Mouse (Mus musculus) MEL (cell line): Measurements from ENCODE around the gene Dtx3. TPM values are rescaled to one million over a fixed set of nuclear protein-coding genes. Genes with fewer than 3 reads are reported as not detected.
"Not testable (repeated sequence)": the region's sequence is repeated elsewhere in the genome, so short reads cannot be mapped to it uniquely, and the experiment has no call there.

ENCODE experiments used
- DNase-seq: peaks from one replicate; pipeline ENCODE4 v3.0.0; 2011; ENCODE audit warnings: low read depth, low spot score
- H3K27ac ChIP-seq: 2 replicates; pipeline ENCODE4 v1.5.1; 2012; ENCODE audit warnings: low read depth, mild to moderate bottlenecking, control low read depth, low read length, moderate library complexity; ENCODE audit not compliant: control insufficient read depth
- H3K27me3 ChIP-seq, 2 experiments: fragments of 150-350 bp in 1 of 2; sonication (generic) in 1 of 2; 2 replicates each; pipeline ENCODE4 v1.6.1; 2012; ENCODE audit warnings: low read length in 2 of 2, mild to moderate bottlenecking in 2 of 2, improper control_type of control experiment in 1 of 2, moderate library complexity in 1 of 2; ENCODE audit not compliant: insufficient read depth in 2 of 2, control insufficient read depth in 1 of 2
- H3K36me3 ChIP-seq, 2 experiments: 2 replicates each; pipeline ENCODE4 v1.6.1; 2012 to 2014; ENCODE audit warnings: low read length in 2 of 2, improper control_type of control experiment in 1 of 2, inconsistent platforms in 1 of 2, mild to moderate bottlenecking in 1 of 2; ENCODE audit not compliant: insufficient read depth in 2 of 2, control insufficient read depth in 1 of 2
- H3K4me1 ChIP-seq, 2 experiments: fragments of 150-350 bp in 1 of 2; sonication (generic) in 1 of 2; 2 replicates each; pipeline ENCODE4 v1.6.1; 2012; ENCODE audit warnings: low read length in 2 of 2, improper control_type of control experiment in 1 of 2, mild to moderate bottlenecking in 1 of 2; ENCODE audit not compliant: insufficient read depth in 2 of 2, control insufficient read depth in 1 of 2
- H3K4me3 ChIP-seq, 2 experiments: fragments of 150-350 bp in 1 of 2; sonication (generic) in 1 of 2; 2 replicates each; pipeline ENCODE4 v1.5.1; 2012; ENCODE audit warnings: low read depth in 2 of 2, low read length in 2 of 2, mild to moderate bottlenecking in 2 of 2, moderate library complexity in 2 of 2, control low read depth in 1 of 2, improper control_type of control experiment in 1 of 2; ENCODE audit not compliant: control insufficient read depth in 1 of 2, insufficient read depth in 1 of 2
- H3K79me2 ChIP-seq: 2 replicates; pipeline ENCODE4 v1.6.1; 2012; ENCODE audit warnings: mild to moderate bottlenecking, low read length, moderate library complexity; ENCODE audit not compliant: control insufficient read depth, poor library complexity, insufficient read depth
- H3K9ac ChIP-seq: 2 replicates; pipeline ENCODE4 v1.6.1; 2012; ENCODE audit warnings: low read depth, mild to moderate bottlenecking, control low read depth, low read length, moderate library complexity; ENCODE audit not compliant: control insufficient read depth, poor library complexity, severe bottlenecking
- H3K9me3 ChIP-seq: fragments of 150-350 bp; sonication (generic); replicated peaks from 2 replicates; pipeline ENCODE4 v1.6.1; 2012; ENCODE audit warnings: mild to moderate bottlenecking, low read length, improper control_type of control experiment, moderate library complexity; ENCODE audit not compliant: insufficient read depth
- BHLHE40 ChIP-seq: IDR thresholded peaks from 2 replicates; pipeline ENCODE4 v1.6.1; 2012; ENCODE audit warnings: low read depth, mild to moderate bottlenecking, inconsistent platforms, low read length, improper control_type of control experiment, borderline replicate concordance
- CHD2 ChIP-seq: IDR thresholded peaks from 2 replicates; pipeline ENCODE4 v1.6.1; 2011; ENCODE audit warnings: low read length, improper control_type of control experiment
- ELF1 ChIP-seq: IDR thresholded peaks from 2 replicates; pipeline ENCODE4 v1.6.1; 2014; ENCODE audit warnings: low read depth, mild to moderate bottlenecking, inconsistent platforms, low read length, improper control_type of control experiment, moderate library complexity
- EP300 ChIP-seq, 2 experiments: IDR thresholded peaks; 2 replicates each; pipeline ENCODE4 v1.6.1; 2011; ENCODE audit warnings: improper control_type of control experiment in 2 of 2, low read length in 2 of 2, low read depth in 1 of 2, mild to moderate bottlenecking in 1 of 2
- ETS1 ChIP-seq: IDR thresholded peaks from 2 replicates; pipeline ENCODE4 v1.6.1; 2012; ENCODE audit warnings: low read depth, mild to moderate bottlenecking, inconsistent platforms, low read length, improper control_type of control experiment, moderate library complexity
- GATA1 ChIP-seq: IDR thresholded peaks from 2 replicates; pipeline ENCODE4 v1.6.1; 2011; ENCODE audit warnings: low read depth, low read length, improper control_type of control experiment
- HCFC1 ChIP-seq: IDR thresholded peaks from 2 replicates; pipeline ENCODE4 v1.6.1; 2012; ENCODE audit warnings: low read depth, mild to moderate bottlenecking, inconsistent platforms, low read length, improper control_type of control experiment, moderate library complexity
- MAX ChIP-seq: IDR thresholded peaks from 2 replicates; pipeline ENCODE4 v1.6.1; 2011; ENCODE audit warnings: low read length, improper control_type of control experiment
- MXI1 ChIP-seq: IDR thresholded peaks from 2 replicates; pipeline ENCODE4 v1.6.1; 2011; ENCODE audit warnings: mild to moderate bottlenecking, low read depth, low read length, improper control_type of control experiment
- MYB ChIP-seq: IDR thresholded peaks from 2 replicates; pipeline ENCODE4 v1.6.1; 2011; ENCODE audit warnings: mild to moderate bottlenecking, low read depth, low read length, improper control_type of control experiment
- MYC ChIP-seq: IDR thresholded peaks from 2 replicates; pipeline ENCODE4 v1.6.1; 2011; ENCODE audit warnings: low read depth, mild to moderate bottlenecking, low read length, improper control_type of control experiment, moderate library complexity
- NELFE ChIP-seq: IDR thresholded peaks from 2 replicates; pipeline ENCODE4 v1.6.1; 2011; ENCODE audit warnings: low read depth, low read length, improper control_type of control experiment
- NRF1 ChIP-seq: IDR thresholded peaks from 2 replicates; pipeline ENCODE4 v1.6.1; 2014; ENCODE audit warnings: low read depth, mild to moderate bottlenecking, inconsistent platforms, low read length, improper control_type of control experiment, moderate library complexity; ENCODE audit not compliant: poor library complexity, insufficient read depth, severe bottlenecking
- POLR2A ChIP-seq, 2 experiments: IDR thresholded peaks; 2 replicates each; pipeline ENCODE4 v1.6.1; 2011 to 2012; ENCODE audit warnings: low read length in 2 of 2, mild to moderate bottlenecking in 2 of 2, control low read depth in 1 of 2, improper control_type of control experiment in 1 of 2, low read depth in 1 of 2, moderate library complexity in 1 of 2; ENCODE audit not compliant: control insufficient read depth in 1 of 2, insufficient read depth in 1 of 2, poor library complexity in 1 of 2
- POLR2AphosphoS2 ChIP-seq: IDR thresholded peaks from 2 replicates; pipeline ENCODE4 v1.6.1; 2011; ENCODE audit warnings: low read length, improper control_type of control experiment
- POLR2AphosphoS5 ChIP-seq: IDR thresholded peaks from 2 replicates; pipeline ENCODE4 v1.6.1; 2012; ENCODE audit warnings: low read depth, borderline replicate concordance, mild to moderate bottlenecking, inconsistent platforms, low read length, moderate library complexity, mixed read lengths
- RAD21 ChIP-seq: IDR thresholded peaks from 2 replicates; pipeline ENCODE4 v1.6.1; 2011; ENCODE audit warnings: mild to moderate bottlenecking, low read depth, low read length, improper control_type of control experiment
- SMC3 ChIP-seq: IDR thresholded peaks from 2 replicates; pipeline ENCODE4 v1.6.1; 2011; ENCODE audit warnings: low read depth, low read length, improper control_type of control experiment
- TAL1 ChIP-seq: IDR thresholded peaks from 2 replicates; pipeline ENCODE4 v1.6.1; 2012; ENCODE audit warnings: mild to moderate bottlenecking, inconsistent platforms, low read length, moderate library complexity, mixed read lengths
- TBP ChIP-seq: IDR thresholded peaks from 2 replicates; pipeline ENCODE4 v1.8.0; 2011; ENCODE audit warnings: low read depth, low read length, improper control_type of control experiment
- UBTF ChIP-seq: IDR thresholded peaks from 2 replicates; pipeline ENCODE4 v1.6.1; 2012; ENCODE audit warnings: low read depth, mild to moderate bottlenecking, inconsistent platforms, low read length, improper control_type of control experiment, moderate library complexity, borderline replicate concordance; ENCODE audit not compliant: insufficient read depth
- USF1 ChIP-seq: IDR thresholded peaks from 2 replicates; pipeline ENCODE4 v1.6.1; 2014; ENCODE audit warnings: low read depth, mild to moderate bottlenecking, inconsistent platforms, low read length, improper control_type of control experiment, moderate library complexity
- USF2 ChIP-seq, 2 experiments: IDR thresholded peaks; 2 replicates each; pipeline ENCODE4 v1.6.1; 2011 to 2012; ENCODE audit warnings: improper control_type of control experiment in 2 of 2, low read length in 2 of 2, borderline replicate concordance in 1 of 2, inconsistent platforms in 1 of 2, low read depth in 1 of 2, mild to moderate bottlenecking in 1 of 2; ENCODE audit not compliant: insufficient read depth in 1 of 2
- ZC3H11A ChIP-seq: IDR thresholded peaks from 2 replicates; pipeline ENCODE4 v1.6.1; 2012; ENCODE audit warnings: low read depth, mild to moderate bottlenecking, inconsistent platforms, low read length, improper control_type of control experiment
- ZKSCAN1 ChIP-seq: IDR thresholded peaks from 2 replicates; pipeline ENCODE4 v1.6.1; 2012; ENCODE audit warnings: low read depth, mild to moderate bottlenecking, inconsistent platforms, low read length, improper control_type of control experiment, moderate library complexity
- ZMIZ1 ChIP-seq: IDR thresholded peaks from 2 replicates; pipeline ENCODE4 v1.6.1; 2012; ENCODE audit warnings: low read depth, mild to moderate bottlenecking, inconsistent platforms, low read length, improper control_type of control experiment, moderate library complexity
- polyA plus RNA-seq, 2 experiments: library from polyadenylated mRNA; stranded (reverse) in 1 of 2; unstranded in 1 of 2; fragments of >175 nt in 1 of 2; fragments of >200 nt in 1 of 2; gene quantifications; 2 replicates each; pipeline versions ENCODE4 v1.2.1 to v1.2.4; 2012; ENCODE audit warnings: low replicate concordance in 2 of 2, low read depth in 1 of 2; ENCODE audit not compliant: insufficient read length in 2 of 2, insufficient read depth in 1 of 2, missing spikeins in 1 of 2
- total RNA-seq: library from RNA; depleted of rRNA; stranded (reverse); fragments of 300-350 nt; gene quantifications from 2 replicates; pipeline ENCODE4 v1.2.3, GENCODE M21; 2012

Gene Dtx3
- total and polyA plus RNA-seq, 3 experiments = 30.5 to 107 TPM; not detected in 1

- no peak for TF ChIP-seq ELF1
- peak; percentile 40 for TF ChIP-seq RAD21
- 0 out of 2 replicates have a peak, but pooled peaks have one; percentile 9 for TF ChIP-seq HCFC1
- TF ChIP-seq NELFE = peak; percentile 44; the same call in 1 of the 2 replicates
- TF ChIP-seq EP300 (IDR thresholded peaks at IDR 0.05; ENCODE audit: low read depth in 1 of 2, low read length in 2 of 2) = peak in 1 of 2 experiments; percentile 12; a peak in 1 of 4 replicates
- no peak for TF ChIP-seq CHD2
- TF ChIP-seq TAL1 = no peak
- TF ChIP-seq BHLHE40 = no peak
- TF ChIP-seq POLR2A (IDR thresholded peaks at IDR 0.05; ENCODE audit: control insufficient read depth in 1 of 2, insufficient read depth in 1 of 2, low read depth in 1 of 2, low read length in 2 of 2, poor library complexity in 1 of 2) = peak in 1 of 2 experiments; percentile 34; a peak in 1 of 4 replicates
- TF ChIP-seq MYB = peak; percentile 22; the same call in 1 of the 2 replicates
- peak; percentile 98; the same call in 1 of the 2 replicates for TF ChIP-seq UBTF
- TF ChIP-seq ZKSCAN1 = no peak
- TF ChIP-seq ZC3H11A = peak; percentile 63
- TF ChIP-seq NRF1 = 0 out of 2 replicates have a peak, but pooled peaks have one; percentile 11
- no peak; the same call in 1 of the 2 replicates for TF ChIP-seq MXI1
- no peak for TF ChIP-seq POLR2AphosphoS5
- TF ChIP-seq GATA1 = no peak
- no peak for TF ChIP-seq MYC
- 0 out of 2 replicates have a peak, but pooled peaks have one; percentile 4 for TF ChIP-seq ETS1
- no peak for TF ChIP-seq USF1
- no peak for TF ChIP-seq ZMIZ1
- TF ChIP-seq MAX = peak; percentile 19; the same call in 1 of the 2 replicates
Observed at GRCm38 (mm10) chr10:127164631-127165353, 30.7 kb downstream of the Dtx3 start, which contains the start of gene B4galnt1 (continued).

GRCm38 (mm10) chr10:127164190-127164589 is 31.3 kb downstream of the Dtx3 start:
- peak overlapping the region; percentile 67 to 68 for H3K4me3 ChIP-seq
- TF ChIP-seq ELF1 = no peak
- no peak for TF ChIP-seq SMC3
- TF ChIP-seq POLR2AphosphoS2 = no peak
- peak; percentile 94 for TF ChIP-seq TBP
- TF ChIP-seq USF2 (IDR thresholded peaks at IDR 0.05; ENCODE audit: borderline replicate concordance in 1 of 2, insufficient read depth in 1 of 2, low read depth in 1 of 2, low read length in 2 of 2) = no peak
- TF ChIP-seq ZMIZ1 = no peak
- no peaks in the 10 kb centered on the region for H3K9me3 ChIP-seq
- peaks cover 26% of the 10 kb centered on the region for H3K79me2 ChIP-seq
- peak overlapping the region; percentile 91 for H3K9ac ChIP-seq
- H3K36me3 ChIP-seq = peaks cover 2 to 15% of the 10 kb centered on the region in 2 experiments; a peak in 2 of 4 replicates
- H3K4me1 ChIP-seq = peaks cover 2 to 19% of the 10 kb centered on the region in 2 experiments; a peak in 3 of 4 replicates
- H3K27ac ChIP-seq = peak overlapping the region; percentile 88
- no peaks in the 10 kb centered on the region for H3K27me3 ChIP-seq
- DNase-seq = no peak

- H3K27ac ChIP-seq, H3K9me3 ChIP-seq, H3K4me3 ChIP-seq, DNase-seq, H3K27me3 ChIP-seq, H3K9ac ChIP-seq: not testable (repeated sequence)
- Histone ChIP-seq H3K79me2 (peaks cover 24% of the 10 kb centered on the region), H3K36me3 (peaks cover 0 to 15% of the 10 kb centered on the region in 2 experiments; a peak in 2 of 4 replicates), H3K4me1 (peaks cover 2 to 23% of the 10 kb centered on the region in 2 experiments; a peak in 3 of 4 replicates)
Observed at GRCm38 (mm10) chr10:127162771-127163261, 32.7 kb downstream of the Dtx3 start.
